Mouse (Mus musculus) thymus, adult 2 months (tissue): ENCODE results near the gene Rbfox3.

ENCODE experiments used
- CTCF ChIP-seq: fragments of 200-500 bp; IDR thresholded peaks from 2 replicates; pipeline ENCODE4 v1.5.1; 2012; ENCODE audit warnings: mild to moderate bottlenecking, control low read depth, low read length, moderate library complexity, borderline replicate concordance; ENCODE audit not compliant: control insufficient read depth, poor library complexity, insufficient read depth; ENCODE audit errors: extremely low read depth
- POLR2A ChIP-seq: fragments of 200-500 bp; IDR thresholded peaks from 2 replicates; pipeline ENCODE4 v1.6.1; 2012; ENCODE audit warnings: mild to moderate bottlenecking, low read length, control low read depth, moderate library complexity; ENCODE audit not compliant: control insufficient read depth, poor library complexity, insufficient read depth; ENCODE audit errors: extremely low read depth

DNA sequence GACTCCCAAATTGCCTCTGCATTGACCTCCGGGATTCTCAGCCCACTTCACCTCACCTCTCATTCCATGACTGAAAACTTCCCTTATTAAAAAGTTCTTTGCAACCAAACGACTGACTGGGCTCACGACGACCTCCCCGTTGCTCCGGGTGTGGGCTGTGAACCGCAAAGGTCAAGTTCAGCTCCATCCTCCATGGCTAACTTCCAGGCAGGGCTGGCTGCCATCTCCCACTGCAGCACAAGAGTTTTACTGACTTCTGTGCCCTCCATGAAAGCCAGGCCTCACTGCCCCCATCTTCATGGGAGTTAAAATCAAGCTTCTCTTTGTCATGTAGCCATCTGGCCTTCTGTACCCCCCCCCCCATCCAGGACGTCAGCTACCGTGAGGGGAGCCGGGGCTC, 273.7 kb downstream of the Rbfox3 start:
- no peak for TF ChIP-seq CTCF
- TF ChIP-seq POLR2A: no peak
